Mouse (Mus musculus) forebrain, embryonic 14.5 days (tissue): ENCODE data around the gene Dmrtb1. TPM values are rescaled to one million over a fixed set of nuclear protein-coding genes. Genes with fewer than 3 reads are reported as not detected.

Experiments used
- ATAC-seq: fragments of 200-750 bp; cut with Nextera tagmentation; 2 replicates; pipeline ENCODE4 v1.8.0; 2017; ENCODE audit warnings: mild to moderate bottlenecking, moderate library complexity
- DNase-seq: peaks from one replicate; pipeline ENCODE4 v3.0.0-alpha.2; 2015; ENCODE audit warnings: low spot score
- H3K27ac ChIP-seq: fragments of 300-500 bp; sonication (generic); 2 replicates; pipeline ENCODE4 v1.5.1; 2014; ENCODE audit warnings: low read depth, mild to moderate bottlenecking, control low read depth, low read length, moderate library complexity
- H3K27me3 ChIP-seq: fragments of 300-500 bp; sonication (generic); replicated peaks from 2 replicates; pipeline ENCODE4 v1.6.1; 2014; ENCODE audit warnings: low read length, control low read depth, mixed read lengths; ENCODE audit not compliant: control insufficient read depth, insufficient read depth
- H3K36me3 ChIP-seq: fragments of 300-500 bp; sonication (generic); 2 replicates; pipeline ENCODE4 v1.6.1; 2014; ENCODE audit warnings: low read length, control low read depth; ENCODE audit not compliant: control insufficient read depth, insufficient read depth
- H3K4me1 ChIP-seq: fragments of 300-500 bp; sonication (generic); 2 replicates; pipeline ENCODE4 v1.6.1; 2014; ENCODE audit warnings: antibody characterized with exemption, low read length, control low read depth; ENCODE audit not compliant: control insufficient read depth, insufficient read depth
- H3K4me2 ChIP-seq: fragments of 300-500 bp; sonication (generic); 2 replicates; pipeline ENCODE4 v1.6.1; 2014; ENCODE audit warnings: mild to moderate bottlenecking, control low read depth, low read length
- H3K4me3 ChIP-seq: fragments of 300-500 bp; sonication (generic); 2 replicates; pipeline ENCODE4 v1.5.1; 2014; ENCODE audit warnings: low read depth, low read length, control low read depth
- H3K9ac ChIP-seq: fragments of 300-500 bp; sonication (generic); 2 replicates; pipeline ENCODE4 v1.6.1; 2014; ENCODE audit warnings: mild to moderate bottlenecking, low read length, control low read depth, moderate library complexity
- H3K9me3 ChIP-seq: fragments of 300-500 bp; sonication (generic); replicated peaks from 2 replicates; pipeline ENCODE4 v1.6.1; 2016; ENCODE audit warnings: low read length, control low read depth, mixed read lengths; ENCODE audit not compliant: control insufficient read depth
- WGBS: fragments of 180-500 bp; shearing (Covaris S2); extraction: QIAGEN DNeasy Blood & Tissue Kit; methylation state at CpG from one replicate; pipeline ENCODE4 v1.1.7; 2014; 5-methylcytosine and 5-hydroxymethylcytosine counted together
- polyA plus RNA-seq: library from polyadenylated mRNA; unstranded; fragments of >200 nt; fragmentation: Nextera tagmentation; extraction: Ambion mirVana; gene quantifications from 2 replicates; pipeline ENCODE4 v1.2.1, GENCODE M21; 2014

The Dmrtb1 gene
- polyA plus RNA-seq, 1 experiment from 2014 or later: 30.6 TPM

DNA sequence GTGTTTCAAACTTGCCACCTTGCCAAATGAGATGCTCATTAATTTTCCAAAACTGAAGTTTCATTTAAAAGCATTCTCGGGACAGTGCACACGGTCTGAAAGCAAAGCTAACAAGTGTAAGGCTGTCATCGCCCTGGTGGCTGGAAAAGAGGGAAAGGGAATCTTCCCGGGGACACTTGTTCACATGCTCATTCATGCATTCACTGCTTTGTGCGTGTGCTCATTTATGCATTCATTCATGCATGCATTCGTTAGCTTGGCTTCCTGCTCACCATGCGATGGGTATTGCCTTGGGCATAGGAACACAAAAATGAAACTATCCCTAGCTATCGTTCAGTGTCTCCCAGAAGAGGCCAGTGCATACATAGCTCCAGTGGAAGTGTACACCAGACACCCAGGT is 34.7 kb upstream of the Dmrtb1 start:
- 9% methylated on average over 8 of the region's 8 CpGs for WGBS
- H3K4me2 ChIP-seq: 0 out of 2 replicates have a peak overlapping the region, but pooled peaks have one; percentile 21

DNA sequence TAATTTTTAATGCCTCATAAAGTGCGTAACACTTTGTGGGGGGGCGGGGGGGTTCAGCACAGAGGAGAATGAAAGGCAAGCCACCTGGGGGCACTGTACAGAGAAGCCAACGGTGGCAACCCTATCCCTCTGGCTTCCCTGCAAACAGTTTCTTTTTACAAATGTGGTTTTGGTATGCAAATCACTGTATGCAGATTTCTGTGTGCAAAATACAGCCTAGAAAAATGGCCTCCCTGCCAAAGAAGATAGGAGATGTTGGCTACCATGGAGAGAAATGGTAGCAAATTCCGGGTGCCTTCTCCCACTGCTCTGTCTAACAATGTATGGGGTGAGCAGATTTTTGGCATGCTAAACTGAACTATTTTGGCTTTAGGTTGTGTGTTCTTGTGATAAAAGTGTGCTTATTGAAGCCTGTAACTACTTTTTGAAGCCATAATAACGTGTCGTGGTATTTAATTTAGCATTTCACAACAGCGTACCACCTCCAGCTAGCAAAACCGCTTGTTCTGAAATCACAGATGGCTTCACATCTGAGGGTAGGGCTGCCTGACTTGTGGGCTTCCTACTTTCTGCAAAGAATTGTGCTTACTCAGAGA is 33.8 kb upstream of the Dmrtb1 start:
- no peaks in the 10 kb centered on the region for H3K36me3 ChIP-seq
- DNase-seq: peak; percentile 63

More for the DNA sequence above, 34.7 kb upstream of the Dmrtb1 start:
- no peak overlapping the region for H3K9ac ChIP-seq
- H3K27ac ChIP-seq: no peak overlapping the region
- H3K27me3 ChIP-seq: no peaks in the 10 kb centered on the region
- DNase-seq (no peak), ATAC-seq (no peak)
- no peaks in the 10 kb centered on the region for H3K36me3 ChIP-seq
- H3K4me1 ChIP-seq: peaks cover 21% of the 10 kb centered on the region
- no peak overlapping the region for H3K4me3 ChIP-seq
- no peaks in the 10 kb centered on the region for H3K9me3 ChIP-seq

DNA sequence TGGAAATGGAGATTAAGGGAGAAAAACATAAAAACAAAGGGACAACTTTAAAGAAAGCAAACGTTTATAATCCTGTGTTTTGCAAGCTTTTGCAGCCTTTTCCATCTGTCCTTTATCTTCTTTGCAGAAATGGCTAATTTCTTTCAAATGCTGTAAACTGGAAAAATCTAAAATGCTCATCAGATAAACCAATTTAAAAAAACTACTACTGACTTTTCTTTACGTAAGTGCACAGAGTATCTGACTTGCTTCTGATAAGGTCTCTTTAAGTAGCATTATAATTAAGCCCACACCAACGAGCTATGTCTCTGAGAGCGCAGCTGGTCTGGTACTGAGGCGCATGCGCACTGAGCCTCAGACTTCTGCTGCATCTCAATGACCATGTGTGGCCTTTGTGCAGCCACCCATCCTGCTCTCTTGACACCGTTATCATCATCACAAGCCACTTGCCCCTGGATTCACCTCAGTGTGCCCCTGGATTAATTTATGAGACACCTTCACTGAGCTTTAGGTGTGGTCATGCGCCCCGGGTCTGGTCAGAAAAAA is 32.8 kb upstream of the Dmrtb1 start:
- DNase-seq: no peak
- Histone ChIP-seq H3K27ac (no peak overlapping the region), H3K9me3 (no peaks in the 10 kb centered on the region), H3K36me3 (no peaks in the 10 kb centered on the region), H3K27me3 (no peaks in the 10 kb centered on the region), H3K4me2 (no peak overlapping the region), H3K4me1 (peaks cover 21% of the 10 kb centered on the region), H3K9ac (no peak overlapping the region), H3K4me3 (no peak overlapping the region)
- 66% methylated on average over 9 of the region's 9 CpGs for WGBS
- ATAC-seq: no peak

More for the DNA sequence above, 33.8 kb upstream of the Dmrtb1 start:
- peaks cover 21% of the 10 kb centered on the region for H3K4me1 ChIP-seq
- WGBS: 23% methylated on average over 8 of the region's 8 CpGs
- H3K4me2 ChIP-seq: peak overlapping the region; percentile 13; the same call in 1 of the 2 replicates
- no peaks in the 10 kb centered on the region for H3K27me3 ChIP-seq
- H3K9me3 ChIP-seq: no peaks in the 10 kb centered on the region
- H3K27ac ChIP-seq: peak overlapping the region; percentile 58
- no peak overlapping the region for H3K9ac ChIP-seq
- H3K4me3 ChIP-seq: no peak overlapping the region
- ATAC-seq: peak; percentile 47; the same call in 1 of the 2 replicates

DNA sequence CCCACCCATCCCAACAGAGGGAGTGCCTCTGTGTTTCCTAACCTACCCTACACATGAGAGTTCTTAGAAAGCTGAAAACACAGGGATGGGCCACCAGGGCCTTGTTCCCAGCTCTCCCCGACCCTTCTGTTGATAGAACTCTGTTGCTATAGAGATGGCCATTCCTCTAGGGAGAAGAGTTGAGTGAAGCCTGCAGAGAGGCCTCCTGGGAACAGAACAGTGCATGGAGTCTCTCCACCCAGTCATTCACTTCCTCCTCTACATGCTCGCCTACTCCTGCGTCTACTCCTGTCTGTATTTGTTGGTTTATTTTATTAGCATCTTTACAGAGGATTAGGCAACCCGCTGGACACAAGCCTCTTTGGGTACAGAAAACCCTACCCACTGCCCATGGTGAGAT is 22.9 kb upstream of the Dmrtb1 start:
- Histone ChIP-seq H3K27ac (no peak overlapping the region), H3K4me3 (no peak overlapping the region), H3K9ac (no peak overlapping the region), H3K4me2 (no peak overlapping the region), H3K36me3 (no peaks in the 10 kb centered on the region), H3K4me1 (no peaks in the 10 kb centered on the region), H3K27me3 (no peaks in the 10 kb centered on the region), H3K9me3 (no peaks in the 10 kb centered on the region)
- ATAC-seq (no peak), DNase-seq (no peak)
- WGBS: 78% methylated on average over 4 of the region's 4 CpGs

DNA sequence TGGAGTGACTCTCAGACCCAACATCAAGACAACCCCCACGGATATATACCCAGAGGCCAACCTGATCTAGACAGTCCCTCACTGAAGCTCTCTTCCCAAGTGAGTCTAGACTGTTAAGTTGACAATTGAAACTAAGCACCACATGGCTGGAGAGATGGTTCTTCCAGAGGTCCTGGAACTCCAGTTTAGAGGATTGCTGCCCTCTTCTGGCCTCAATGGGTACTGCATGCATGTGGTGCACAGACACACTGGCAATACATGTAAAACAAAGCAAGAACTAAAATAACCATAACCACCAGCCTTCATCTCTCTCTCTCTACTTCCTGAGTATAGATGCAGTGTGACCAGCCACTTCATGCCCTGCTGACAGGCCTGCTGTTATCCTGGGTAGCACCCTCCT is 20.2 kb upstream of the Dmrtb1 start:
- 68% methylated on average over 1 of the region's 1 CpGs for WGBS
- DNase-seq: no peak
- H3K4me3 ChIP-seq: no peak overlapping the region

DNA sequence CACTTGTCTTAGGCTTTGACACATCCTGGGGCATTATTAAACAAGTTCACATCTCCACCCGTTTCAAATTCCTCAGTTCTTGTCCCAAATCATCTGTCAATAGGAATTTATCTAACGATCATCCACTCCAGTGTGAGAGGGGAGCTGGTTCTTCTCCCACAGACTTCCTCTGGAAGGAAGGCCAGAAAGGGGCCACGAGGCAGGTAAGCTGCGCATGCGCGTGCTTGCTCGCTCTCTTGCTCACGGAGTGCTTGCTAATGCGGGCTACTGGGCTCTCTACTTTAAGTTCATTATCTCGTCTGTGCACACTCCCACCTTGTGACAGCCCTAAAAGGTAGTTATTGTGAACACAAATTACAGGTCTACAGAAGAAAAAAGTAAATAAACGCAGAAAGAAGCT is 17.6 kb upstream of the Dmrtb1 start:
- Histone ChIP-seq H3K4me1 (no peaks in the 10 kb centered on the region), H3K4me2 (no peak overlapping the region), H3K27me3 (no peaks in the 10 kb centered on the region), H3K36me3 (no peaks in the 10 kb centered on the region), H3K9me3 (no peaks in the 10 kb centered on the region), H3K27ac (no peak overlapping the region), H3K9ac (no peak overlapping the region), H3K4me3 (no peak overlapping the region)
- ATAC-seq: no peak
- WGBS: 82% methylated on average over 11 of the region's 11 CpGs
- no peak for DNase-seq

More for the DNA sequence above, 20.2 kb upstream of the Dmrtb1 start:
- Histone ChIP-seq H3K9ac (no peak overlapping the region), H3K27me3 (no peaks in the 10 kb centered on the region), H3K4me1 (no peaks in the 10 kb centered on the region), H3K4me2 (no peak overlapping the region), H3K36me3 (no peaks in the 10 kb centered on the region), H3K27ac (no peak overlapping the region), H3K9me3 (no peaks in the 10 kb centered on the region)
- ATAC-seq: no peak

DNA sequence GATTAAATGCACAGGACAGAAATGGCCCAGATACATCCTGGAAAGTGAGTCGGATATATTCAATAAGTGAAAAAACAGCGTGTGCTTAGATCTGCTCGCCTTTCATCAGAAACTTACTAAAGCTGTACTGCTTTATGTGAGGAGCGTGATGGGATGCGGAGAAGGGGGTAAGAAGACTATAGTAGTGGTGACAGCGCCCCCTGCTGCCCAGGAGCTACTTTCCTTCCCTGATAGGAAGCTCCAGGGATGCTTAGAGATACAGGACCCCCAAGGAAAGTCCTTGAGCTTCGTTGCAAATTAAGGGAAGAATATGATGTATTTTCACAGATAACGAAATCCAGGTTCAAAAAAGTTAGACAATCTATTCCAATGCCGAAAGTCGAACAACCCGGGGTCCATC is 17.1 kb upstream of the Dmrtb1 start:
- no peak overlapping the region for H3K4me2 ChIP-seq
- WGBS: 32% methylated on average over 11 of the region's 11 CpGs

DNA sequence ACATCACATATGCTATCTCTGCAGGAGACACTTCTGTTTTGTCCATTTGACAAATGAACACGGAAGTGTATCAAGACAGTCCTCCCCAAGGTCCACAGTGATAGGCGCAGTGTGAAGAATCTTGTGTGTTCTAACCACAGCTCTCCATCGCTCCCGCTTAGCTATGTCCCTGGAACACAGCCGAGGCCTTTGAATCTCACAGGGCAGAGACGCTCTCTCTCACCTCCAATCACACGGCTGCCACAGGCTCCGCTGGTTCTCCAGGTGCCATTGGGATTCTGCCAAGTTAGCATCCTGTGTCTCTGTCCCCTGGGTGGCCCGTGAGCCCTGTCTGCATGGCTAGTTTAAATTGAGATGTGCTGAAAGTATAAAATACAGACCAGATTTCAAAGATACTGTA is 15.2 kb upstream of the Dmrtb1 start:
- H3K36me3 ChIP-seq: no peaks in the 10 kb centered on the region
- no peak overlapping the region for H3K9ac ChIP-seq
- DNase-seq: no peak
- no peaks in the 10 kb centered on the region for H3K9me3 ChIP-seq
- H3K4me2 ChIP-seq: no peak overlapping the region
- no peaks in the 10 kb centered on the region for H3K4me1 ChIP-seq
- H3K27me3 ChIP-seq: no peaks in the 10 kb centered on the region
- WGBS: 74% methylated on average over 9 of the region's 9 CpGs
- H3K27ac ChIP-seq: no peak overlapping the region
- ATAC-seq: no peak
- H3K4me3 ChIP-seq: no peak overlapping the region

More for the DNA sequence above, 17.1 kb upstream of the Dmrtb1 start:
- Histone ChIP-seq H3K27ac (no peak overlapping the region), H3K9me3 (no peaks in the 10 kb centered on the region), H3K9ac (no peak overlapping the region), H3K4me3 (no peak overlapping the region), H3K36me3 (no peaks in the 10 kb centered on the region), H3K27me3 (no peaks in the 10 kb centered on the region), H3K4me1 (no peaks in the 10 kb centered on the region)
- ATAC-seq (0 out of 2 replicates have a peak, but pooled peaks have one; percentile 40), DNase-seq (peak; percentile 77)

DNA sequence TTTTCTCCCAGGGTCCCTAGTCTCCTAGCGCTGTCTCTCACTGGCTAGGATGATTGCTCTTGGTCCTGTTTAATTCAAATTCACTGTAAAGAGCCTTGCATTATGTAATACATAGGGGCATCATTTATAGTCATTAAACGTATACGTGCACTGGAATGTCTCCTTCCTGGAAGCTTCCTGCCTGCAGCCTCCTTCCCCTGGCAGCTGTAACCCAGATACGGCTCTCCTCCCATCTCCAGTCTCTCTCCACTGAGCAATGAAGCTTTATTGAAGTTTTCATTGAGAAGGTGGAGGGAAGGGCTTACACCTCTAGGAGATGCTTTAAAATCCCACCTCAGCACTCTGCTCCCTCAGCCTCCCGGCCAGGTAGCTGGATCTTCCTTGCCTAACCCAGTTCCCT is 9.8 kb upstream of the Dmrtb1 start:
- 74% methylated on average over 5 of the region's 5 CpGs for WGBS
- no peak overlapping the region for H3K4me2 ChIP-seq
- no peaks in the 10 kb centered on the region for H3K9me3 ChIP-seq
- no peak for DNase-seq
- H3K9ac ChIP-seq: no peak overlapping the region
- ATAC-seq: no peak
- no peaks in the 10 kb centered on the region for H3K4me1 ChIP-seq
- H3K36me3 ChIP-seq: no peaks in the 10 kb centered on the region
- no peaks in the 10 kb centered on the region for H3K27me3 ChIP-seq
- H3K4me3 ChIP-seq: no peak overlapping the region
- no peak overlapping the region for H3K27ac ChIP-seq
